Mouse (Mus musculus) CH12.LX (cell line): ENCODE data around the gene Sf3a3. TPM values are rescaled to one million over a fixed set of nuclear protein-coding genes. Genes with fewer than 3 reads are reported as not detected.

ENCODE experiments used
- DNase-seq: peaks from one replicate; pipeline ENCODE4 v3.0.0-alpha.2; 2013; ENCODE audit errors: extremely low read depth
- H3K27ac ChIP-seq: 2 replicates; pipeline ENCODE4 v1.5.1; 2012; ENCODE audit warnings: low read depth, mild to moderate bottlenecking, control low read depth, moderate library complexity; ENCODE audit not compliant: insufficient read depth
- H3K27me3 ChIP-seq: replicated peaks from 2 replicates; pipeline ENCODE3; 2012; ENCODE audit warnings: inconsistent platforms
- H3K36me3 ChIP-seq, 2 experiments: replicated peaks in 1 of 2; 2 replicates each; pipeline versions ENCODE3 to v1.6.1; 2012; ENCODE audit warnings: inconsistent platforms in 1 of 2, low read length in 1 of 2, mild to moderate bottlenecking in 1 of 2, mixed read lengths in 1 of 2, moderate library complexity in 1 of 2; ENCODE audit not compliant: control insufficient read depth in 1 of 2, insufficient read depth in 1 of 2
- H3K4me1 ChIP-seq, 2 experiments: 2 replicates each; pipeline ENCODE4 v1.6.1; 2012; ENCODE audit warnings: inconsistent platforms in 1 of 2, moderate library complexity in 1 of 2; ENCODE audit not compliant: insufficient read depth in 2 of 2, control insufficient read depth in 1 of 2
- H3K4me2 ChIP-seq: 2 replicates; pipeline ENCODE4 v1.6.1; 2012; ENCODE audit warnings: low read depth, mild to moderate bottlenecking, control low read depth; ENCODE audit not compliant: poor library complexity, insufficient read depth, severe bottlenecking
- H3K4me3 ChIP-seq, 3 experiments: fragments of 150-350 bp in 1 of 3; sonication (generic) in 1 of 3; replicated peaks in 1 of 3; 2 replicates each; pipeline versions ENCODE3 to v1.5.1; 2011 to 2012; ENCODE audit warnings: low read depth in 2 of 3, low read length in 2 of 3, mild to moderate bottlenecking in 2 of 3, moderate library complexity in 2 of 3, control low read depth in 1 of 3, improper control_type of control experiment in 1 of 3, inconsistent platforms in 1 of 3, mixed read lengths in 1 of 3; ENCODE audit not compliant: poor library complexity in 1 of 3
- H3K79me2 ChIP-seq: replicated peaks from 2 replicates; pipeline ENCODE4 v1.6.1; 2012; ENCODE audit warnings: mild to moderate bottlenecking, moderate library complexity; ENCODE audit not compliant: control insufficient read depth, poor library complexity, insufficient read depth, severe bottlenecking; ENCODE audit errors: extremely low read depth
- H3K9ac ChIP-seq: 2 replicates; pipeline ENCODE4 v1.6.1; 2012; ENCODE audit warnings: low read depth, mild to moderate bottlenecking, control low read depth, moderate library complexity; ENCODE audit not compliant: insufficient read depth
- H3K9me3 ChIP-seq: replicated peaks from 2 replicates; pipeline ENCODE3; 2012; ENCODE audit warnings: low read length, inconsistent platforms, mixed read lengths
- BHLHE40 ChIP-seq: IDR thresholded peaks from 2 replicates; pipeline ENCODE4 v1.6.1; 2011; ENCODE audit warnings: mild to moderate bottlenecking, low read depth, low read length, improper control_type of control experiment
- CHD1 ChIP-seq: IDR thresholded peaks from 2 replicates; pipeline ENCODE4 v1.6.1; 2012; ENCODE audit warnings: low read depth, low read length, improper control_type of control experiment, inconsistent platforms
- CHD2 ChIP-seq: IDR thresholded peaks from 2 replicates; pipeline ENCODE4 v1.6.1; 2011; ENCODE audit warnings: low read length, improper control_type of control experiment
- EP300 ChIP-seq: IDR thresholded peaks from 2 replicates; pipeline ENCODE4 v1.6.1; 2011; ENCODE audit warnings: low read length, improper control_type of control experiment
- ETS1 ChIP-seq: conservative IDR thresholded peaks from 2 replicates; pipeline ENCODE4 v1.6.1; 2012; ENCODE audit warnings: low read depth, mild to moderate bottlenecking, inconsistent platforms, low read length, improper control_type of control experiment, moderate library complexity
- GABPA ChIP-seq: IDR thresholded peaks from 2 replicates; pipeline ENCODE4 v1.6.1; 2012; ENCODE audit warnings: low read depth, low read length, improper control_type of control experiment, inconsistent platforms; ENCODE audit not compliant: insufficient replicate concordance
- IRF4 ChIP-seq: IDR thresholded peaks from 2 replicates; pipeline ENCODE4 v1.6.1; 2014; ENCODE audit warnings: low read depth, mild to moderate bottlenecking, inconsistent platforms, low read length, improper control_type of control experiment
- JUN ChIP-seq: IDR thresholded peaks from 2 replicates; pipeline ENCODE4 v1.6.1; 2011; ENCODE audit warnings: low read depth, mild to moderate bottlenecking, low read length, improper control_type of control experiment, moderate library complexity; ENCODE audit not compliant: insufficient read depth
- JUND ChIP-seq: conservative IDR thresholded peaks from 2 replicates; pipeline ENCODE4 v1.6.1; 2011; ENCODE audit warnings: low read depth, low read length, improper control_type of control experiment
- KAT2A ChIP-seq: IDR thresholded peaks from 2 replicates; pipeline ENCODE4 v1.6.1; 2012; ENCODE audit warnings: low read length, improper control_type of control experiment, inconsistent platforms; ENCODE audit not compliant: insufficient replicate concordance
- MAX ChIP-seq: IDR thresholded peaks from 2 replicates; pipeline ENCODE4 v1.6.1; 2011; ENCODE audit warnings: low read length, improper control_type of control experiment
- MAZ ChIP-seq: IDR thresholded peaks from 2 replicates; pipeline ENCODE4 v1.6.1; 2012; ENCODE audit warnings: low read depth, mild to moderate bottlenecking, inconsistent platforms, low read length, improper control_type of control experiment, moderate library complexity
- MXI1 ChIP-seq: IDR thresholded peaks from 2 replicates; pipeline ENCODE4 v1.6.1; 2011; ENCODE audit warnings: mild to moderate bottlenecking, low read depth, low read length, improper control_type of control experiment
- MYC ChIP-seq: IDR thresholded peaks from 2 replicates; pipeline ENCODE4 v1.6.1; 2011; ENCODE audit warnings: low read depth, mild to moderate bottlenecking, improper control_type of control experiment, low read length
- PAX5 ChIP-seq: IDR thresholded peaks from 2 replicates; pipeline ENCODE4 v1.6.1; 2012; ENCODE audit warnings: low read length, inconsistent platforms, mixed read lengths
- POLR2A ChIP-seq: IDR thresholded peaks from 2 replicates; pipeline ENCODE4 v1.6.1; 2011; ENCODE audit warnings: low read depth, mild to moderate bottlenecking, improper control_type of control experiment, low read length
- RAD21 ChIP-seq: IDR thresholded peaks from 2 replicates; pipeline ENCODE4 v1.6.1; 2011; ENCODE audit warnings: low read depth, mild to moderate bottlenecking, low read length, improper control_type of control experiment, moderate library complexity
- RCOR1 ChIP-seq: conservative IDR thresholded peaks from 2 replicates; pipeline ENCODE4 v1.6.1; 2012; ENCODE audit warnings: low read depth, mild to moderate bottlenecking, inconsistent platforms, low read length, improper control_type of control experiment
- SIN3A ChIP-seq: IDR thresholded peaks from 2 replicates; pipeline ENCODE4 v1.6.1; 2012; ENCODE audit warnings: low read length, improper control_type of control experiment, inconsistent platforms
- TBP ChIP-seq: conservative IDR thresholded peaks from 2 replicates; pipeline ENCODE4 v1.6.1; 2011; ENCODE audit warnings: low read depth, low read length, improper control_type of control experiment
- UBTF ChIP-seq: IDR thresholded peaks from 2 replicates; pipeline ENCODE4 v1.6.1; 2012; ENCODE audit warnings: low read depth, mild to moderate bottlenecking, inconsistent platforms, low read length, improper control_type of control experiment, moderate library complexity
- ZKSCAN1 ChIP-seq: IDR thresholded peaks from 2 replicates; pipeline ENCODE4 v1.6.1; 2012; ENCODE audit warnings: low read depth, inconsistent platforms, low read length, improper control_type of control experiment, borderline replicate concordance
- ZMIZ1 ChIP-seq: IDR thresholded peaks from 2 replicates; pipeline ENCODE4 v1.6.1; 2012; ENCODE audit warnings: low read depth, mild to moderate bottlenecking, inconsistent platforms, low read length, improper control_type of control experiment
- dilution Hi-C: fragments of 300-500 bp; cut with MboI; formaldehyde crosslinking; loops from 2 replicates; pipeline ENCODE4 v1.14.3; 2020; ENCODE audit warnings: low sequenced_read_pairs; ENCODE audit not compliant: extremely low pct_unique_long_range_greater_than_20kb, extremely low pct_ligation_motif_present
- in situ Hi-C: fragments of 300-500 bp; cut with MboI; formaldehyde crosslinking; loops from 3 replicates; pipeline ENCODE4 v1.14.3; 2019; ENCODE audit warnings: low sequenced_read_pairs, low pct_ligation_motif_present, low pct_unique_long_range_greater_than_20kb, mixed read lengths
- polyA plus RNA-seq: library from polyadenylated mRNA; unstranded; fragments of >175 nt; gene quantifications from 2 replicates; pipeline ENCODE4 v1.2.1, GENCODE M21; 2012; ENCODE audit warnings: low read depth; ENCODE audit not compliant: insufficient read length
- total RNA-seq, 2 experiments: library from RNA; depleted of rRNA; stranded (reverse); fragments of 300-350 nt in 1 of 2; fragments of >200 nt in 1 of 2; gene quantifications; 2 replicates each; pipeline ENCODE4 v1.2.3; 2012 to 2014

Sf3a3 gene
- total and polyA plus RNA-seq, 3 experiments: 100 to 134 (median 122) TPM

GRCm38 (mm10) chr4:124765802-124766565 lies 51.4 kb downstream of the Sf3a3 start:
- Histone ChIP-seq H3K4me1 (peaks cover 0 to 6% of the 10 kb centered on the region in 2 experiments; a peak in 1 of 4 replicates), H3K27ac (no peak overlapping the region), H3K9me3 (no peaks in the 10 kb centered on the region), H3K27me3 (no peaks in the 10 kb centered on the region), H3K36me3 (peaks cover 5 to 68% of the 10 kb centered on the region in 2 experiments), H3K9ac (no peak overlapping the region), H3K79me2 (peaks cover 12% of the 10 kb centered on the region), H3K4me2 (no peak overlapping the region), H3K4me3 (no peak overlapping the region)
- no peak for DNase-seq
- TF ChIP-seq MAZ: no peak
- TF ChIP-seq UBTF: no peak
- TF ChIP-seq EP300: no peak
- no peak for TF ChIP-seq CHD2
- TF ChIP-seq MAX: no peak
- no peak for TF ChIP-seq RCOR1
- no peak for TF ChIP-seq SIN3A
- no peak for TF ChIP-seq TBP
- no peak for TF ChIP-seq RAD21
- TF ChIP-seq ZMIZ1: no peak
- no peak for TF ChIP-seq JUN
- no peak for TF ChIP-seq POLR2A
- TF ChIP-seq MXI1: no peak
- TF ChIP-seq IRF4: no peak
- TF ChIP-seq PAX5: no peak
- no peak for TF ChIP-seq MYC
- TF ChIP-seq KAT2A: no peak
- TF ChIP-seq CHD1: no peak
- in situ Hi-C loops (loop anchor here (25.0 kb wide), 1 partner anchor 296 kb away; the partner anchor contains the start of genes Dnali1 and Snip1), dilution Hi-C loops (no loop called here)

GRCm38 (mm10) chr4:124766566-124766940 lies 52.0 kb downstream of the Sf3a3 start:
- dilution Hi-C loops: no loop called here
- no peak overlapping the region for H3K9ac ChIP-seq
- H3K36me3 ChIP-seq: peaks cover 6 to 69% of the 10 kb centered on the region in 2 experiments
- in situ Hi-C loops: loop anchor here (25.0 kb wide), 1 partner anchor 296 kb away; the partner anchor contains the start of genes Dnali1 and Snip1
- no peaks in the 10 kb centered on the region for H3K27me3 ChIP-seq
- TF ChIP-seq POLR2A (no peak), ETS1 (no peak), UBTF (no peak), BHLHE40 (no peak), JUND (no peak), MYC (no peak), GABPA (no peak), MAX (no peak), RAD21 (no peak), ZKSCAN1 (no peak)
- no peak for DNase-seq
- H3K9me3 ChIP-seq: no peaks in the 10 kb centered on the region
- no peak overlapping the region for H3K4me2 ChIP-seq
- peaks cover 0 to 6% of the 10 kb centered on the region in 2 experiments; a peak in 1 of 4 replicates for H3K4me1 ChIP-seq
- peaks cover 16% of the 10 kb centered on the region for H3K79me2 ChIP-seq
- no peak overlapping the region for H3K4me3 ChIP-seq
- H3K27ac ChIP-seq: no peak overlapping the region
